Mouse (Mus musculus) small intestine, adult 2 months (tissue): Measurements from ENCODE around the gene Bmyc. TPM values are rescaled to one million over a fixed set of nuclear protein-coding genes. Genes with fewer than 3 reads are reported as not detected.
"Not testable (repeated sequence)": the region's sequence is repeated elsewhere in the genome, so short reads cannot be mapped to it uniquely, and the experiment has no call there.

Experiments used
- H3K27ac ChIP-seq: fragments of 200-500 bp; 2 replicates; pipeline ENCODE4 v1.5.1; 2012; ENCODE audit warnings: low read depth, low read length, control low read depth, inconsistent platforms; ENCODE audit not compliant: insufficient read depth
- H3K27me3 ChIP-seq: fragments of 200-500 bp; 2 replicates; pipeline ENCODE4 v1.6.1; 2012; ENCODE audit warnings: mild to moderate bottlenecking, moderate library complexity, low read length, inconsistent platforms; ENCODE audit not compliant: control insufficient read depth, insufficient read depth
- H3K36me3 ChIP-seq: fragments of 200-500 bp; 2 replicates; pipeline ENCODE4 v1.6.1; 2012; ENCODE audit warnings: mild to moderate bottlenecking, low read length, control low read depth, inconsistent platforms; ENCODE audit not compliant: control insufficient read depth, insufficient read depth
- H3K4me1 ChIP-seq: fragments of 200-500 bp; 2 replicates; pipeline ENCODE4 v1.6.1; 2012; ENCODE audit warnings: low read length, inconsistent platforms, mixed read lengths; ENCODE audit not compliant: control insufficient read depth, insufficient read depth, insufficient read length
- H3K4me3 ChIP-seq: fragments of 200-500 bp; 2 replicates; pipeline ENCODE4 v1.5.1; 2012; ENCODE audit warnings: low read depth, mild to moderate bottlenecking, control low read depth, inconsistent platforms, low read length, moderate library complexity
- CTCF ChIP-seq: fragments of 200-500 bp; IDR thresholded peaks from 2 replicates; pipeline ENCODE4 v1.5.1; 2012; ENCODE audit warnings: low read depth, mild to moderate bottlenecking, control low read depth, inconsistent platforms, low read length, moderate library complexity, mixed read lengths; ENCODE audit not compliant: insufficient replicate concordance, insufficient read length; ENCODE audit errors: extremely low read depth
- POLR2A ChIP-seq: fragments of 200-500 bp; IDR thresholded peaks from 2 replicates; pipeline ENCODE4 v1.6.1; 2012; ENCODE audit warnings: low read depth, mild to moderate bottlenecking, control low read depth, inconsistent platforms, low read length, moderate library complexity
- WGBS: fragments of 180-500 bp; shearing (Covaris S2); methylation state at CpG from one replicate; pipeline ENCODE4 v1.1.7; 2018; 5-methylcytosine and 5-hydroxymethylcytosine counted together
- polyA plus RNA-seq: library from polyadenylated mRNA; depleted of rRNA; stranded (reverse); fragments of >200 nt; gene quantifications from 2 replicates; pipeline ENCODE4 v1.2.3, GENCODE M21; 2012

The Bmyc gene
- polyA plus RNA-seq, 1 experiment = 28.4 TPM

- H3K27me3 ChIP-seq = no peaks in the 10 kb centered on the region
- H3K4me1 ChIP-seq = peaks cover 2% of the 10 kb centered on the region; the same call in 1 of the 2 replicates
- H3K36me3 ChIP-seq = no peaks in the 10 kb centered on the region
- H3K4me3 ChIP-seq = no peak overlapping the region
- TF ChIP-seq CTCF (no peak), POLR2A (no peak)
- WGBS = 81% methylated on average over 5 of the region's 5 CpGs
- H3K27ac ChIP-seq = no peak overlapping the region
Measured at GRCm38 (mm10) chr2:25701001-25701400, 5.5 kb upstream of the Bmyc start.

DNA sequence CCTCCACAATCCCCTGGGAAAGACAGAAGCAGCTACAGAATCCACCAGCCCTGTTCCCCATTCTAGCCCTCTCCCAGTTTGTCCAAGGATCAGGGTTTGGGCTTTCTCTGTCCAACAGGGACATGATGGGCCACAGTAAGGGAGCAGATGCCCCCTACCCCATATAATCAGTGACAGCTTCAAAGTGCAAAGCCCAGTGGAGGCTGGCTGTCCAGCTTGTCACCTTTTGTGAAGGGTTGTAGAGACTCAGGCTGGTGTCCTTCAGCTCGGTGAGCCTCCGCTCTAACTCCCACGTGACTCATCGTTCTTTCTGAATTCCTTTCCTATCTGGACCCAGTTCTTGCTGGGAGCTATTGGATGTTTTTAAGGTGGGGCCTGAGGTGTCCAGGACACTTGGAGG, 2.8 kb upstream of the Bmyc start:
- 67% methylated on average over 4 of the region's 4 CpGs for WGBS
- no peak overlapping the region for H3K4me3 ChIP-seq
- no peak overlapping the region for H3K27ac ChIP-seq
- H3K27me3 ChIP-seq = no peaks in the 10 kb centered on the region
- peaks cover 3% of the 10 kb centered on the region for H3K4me1 ChIP-seq
- TF ChIP-seq CTCF (no peak), POLR2A (no peak)
- no peaks in the 10 kb centered on the region for H3K36me3 ChIP-seq

DNA sequence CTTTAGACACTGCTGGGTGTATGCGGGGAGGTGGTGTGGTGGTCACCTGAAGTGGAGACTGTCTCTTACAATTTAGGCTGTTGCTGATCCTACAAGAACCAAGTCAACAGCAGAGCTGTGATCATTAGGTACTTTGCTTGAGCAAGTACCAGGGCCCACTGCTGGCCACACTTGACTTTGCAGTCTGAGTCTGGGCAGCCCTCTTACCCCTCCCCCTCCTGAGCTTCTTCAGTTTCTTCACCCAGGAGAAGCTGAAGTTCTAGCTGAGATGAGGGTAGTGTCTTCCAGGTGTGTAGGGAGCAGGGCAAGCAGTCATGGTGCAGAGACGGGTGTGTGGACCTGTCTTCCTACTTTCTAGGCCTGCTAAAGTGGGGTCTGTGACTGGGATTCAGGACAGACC, 1.6 kb downstream of the Bmyc start:
- H3K36me3 ChIP-seq = no peaks in the 10 kb centered on the region
- WGBS = 81% methylated on average over 2 of the region's 2 CpGs
- peaks cover 3% of the 10 kb centered on the region for H3K4me1 ChIP-seq
- no peak overlapping the region for H3K27ac ChIP-seq
- no peak for TF ChIP-seq POLR2A
- TF ChIP-seq CTCF = peak; percentile 39; the same call in 1 of the 2 replicates
- no peaks in the 10 kb centered on the region for H3K27me3 ChIP-seq
- H3K4me3 ChIP-seq = no peak overlapping the region

- 95% methylated on average over 1 of the region's 1 CpGs for WGBS
- H3K27me3 ChIP-seq, H3K27ac ChIP-seq, H3K36me3 ChIP-seq, H3K4me3 ChIP-seq, H3K4me1 ChIP-seq: not testable (repeated sequence)
Measured at GRCm38 (mm10) chr2:25709056-25709455, 2.5 kb downstream of the Bmyc start.

DNA sequence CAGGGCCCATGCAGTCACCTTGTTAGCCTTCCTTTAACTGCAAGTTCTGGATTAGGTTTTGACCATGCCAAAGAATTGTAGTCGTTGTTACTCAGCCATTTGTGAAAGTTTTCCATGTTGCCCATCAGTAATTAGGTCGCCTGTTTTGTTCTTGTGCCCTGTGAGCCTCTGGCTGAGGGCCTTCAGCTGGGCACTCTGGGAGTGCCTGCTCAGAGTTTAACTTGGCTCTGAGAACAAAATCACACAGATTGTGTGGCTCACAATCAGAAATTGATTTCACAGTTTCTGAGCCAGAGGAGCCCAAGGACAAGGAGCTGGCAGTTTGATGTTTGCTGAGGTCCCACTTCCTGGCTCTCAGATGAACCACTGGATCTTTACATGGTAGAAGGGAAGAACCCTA, 3.3 kb downstream of the Bmyc start:
- not testable (repeated sequence) for H3K4me3 ChIP-seq, H3K27ac ChIP-seq, H3K27me3 ChIP-seq, H3K36me3 ChIP-seq, H3K4me1 ChIP-seq
- WGBS = 61% methylated on average over 2 of the region's 2 CpGs

DNA sequence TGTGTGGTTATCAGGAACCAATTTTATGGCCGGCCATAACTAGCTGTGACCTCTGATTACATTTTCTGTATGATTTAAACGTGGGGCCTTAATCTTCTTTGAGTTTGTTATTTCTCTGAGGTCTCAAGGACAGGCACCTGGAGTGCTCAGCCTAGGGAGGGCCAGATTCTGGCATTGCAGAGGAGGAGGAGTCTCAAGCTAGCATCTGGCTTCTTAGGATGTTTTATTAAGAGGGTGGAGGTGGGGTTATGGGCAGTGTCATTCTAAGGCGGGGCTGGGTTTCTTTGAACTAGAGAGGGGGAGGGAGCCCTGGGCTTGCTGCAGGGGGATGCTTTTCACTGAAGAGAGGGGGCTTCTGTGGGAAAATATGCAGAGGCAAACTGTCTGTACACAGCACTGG, 5.1 kb downstream of the Bmyc start:
- H3K4me3 ChIP-seq, H3K27me3 ChIP-seq, H3K4me1 ChIP-seq, H3K36me3 ChIP-seq, H3K27ac ChIP-seq: not testable (repeated sequence)
- WGBS = 14% methylated on average over 3 of the region's 3 CpGs

- Histone ChIP-seq H3K4me1 (no peaks in the 10 kb centered on the region), H3K27me3 (no peaks in the 10 kb centered on the region), H3K4me3 (no peak overlapping the region), H3K27ac (no peak overlapping the region), H3K36me3 (no peaks in the 10 kb centered on the region)
- TF ChIP-seq POLR2A (no peak), CTCF (no peak)
Measured at GRCm38 (mm10) chr2:25717222-25717621, 10.7 kb downstream of the Bmyc start.

GRCm38 (mm10) chr2:25733199-25733930, 26.8 kb downstream of the Bmyc start:
- no peak for TF ChIP-seq CTCF
- no peak for TF ChIP-seq POLR2A
- 33% methylated on average over 2 of the region's 2 CpGs for WGBS
- H3K27me3 ChIP-seq = no peaks in the 10 kb centered on the region
- no peaks in the 10 kb centered on the region for H3K4me1 ChIP-seq
- H3K27ac ChIP-seq = no peak overlapping the region
- no peaks in the 10 kb centered on the region for H3K36me3 ChIP-seq
- H3K4me3 ChIP-seq = no peak overlapping the region

- H3K27me3 ChIP-seq, H3K4me1 ChIP-seq, H3K36me3 ChIP-seq, H3K27ac ChIP-seq, H3K4me3 ChIP-seq: not testable (repeated sequence)
- WGBS = 52% methylated on average over 3 of the region's 3 CpGs
Measured at GRCm38 (mm10) chr2:25736709-25737108, 30.2 kb downstream of the Bmyc start, which contains the start of gene Obp2b. TSS of gene Obp2b (plus strand) at chr2:25737009.
